Mouse (Mus musculus): ENCODE measurements around the gene a. TPM values are rescaled to one million over a fixed set of nuclear protein-coding genes. Genes with fewer than 3 reads are reported as not detected.
A peak's percentile ranks its signal among the peaks of the same experiment; 100 is the strongest.
"Not testable (repeated sequence)": the region's sequence is repeated elsewhere in the genome, so short reads cannot be mapped to it uniquely, and the experiment has no call there.

Gene a
- total RNA-seq, 1 experiment from 2014 or later, result not detected

GRCm38 (mm10) chr2:154905796-154906195 is 114.6 kb downstream of the a start:
- ATAC-seq (replicated peaks; ENCODE audit: insufficient number of reproducible peaks, low FRiP score, low TSS enrichment, poor library complexity, severe bottlenecking), result no peak

GRCm38 (mm10) chr2:154908223-154908622 is 117.0 kb downstream of the a start:
- ATAC-seq (replicated peaks; ENCODE audit: insufficient number of reproducible peaks, low FRiP score, low TSS enrichment, poor library complexity, severe bottlenecking), result not testable (repeated sequence)

GRCm38 (mm10) chr2:154909789-154910188 is 118.6 kb downstream of the a start:
- no peak for ATAC-seq (replicated peaks; ENCODE audit: insufficient number of reproducible peaks, low FRiP score, low TSS enrichment, poor library complexity, severe bottlenecking)

GRCm38 (mm10) chr2:154915922-154916541 is 124.8 kb downstream of the a start:
- ATAC-seq (replicated peaks; ENCODE audit: insufficient number of reproducible peaks, low FRiP score, low TSS enrichment, poor library complexity, severe bottlenecking), result no peak

GRCm38 (mm10) chr2:154916547-154916946 is 125.3 kb downstream of the a start:
- 0 out of 2 replicates have a peak, but pooled peaks have one; percentile 53 for ATAC-seq (replicated peaks; ENCODE audit: insufficient number of reproducible peaks, low FRiP score, low TSS enrichment, poor library complexity, severe bottlenecking)

- ATAC-seq (replicated peaks; ENCODE audit: insufficient number of reproducible peaks, low FRiP score, low TSS enrichment, poor library complexity, severe bottlenecking), result no peak
Measured at GRCm38 (mm10) chr2:154917866-154918641, 126.9 kb downstream of the a start.

- ATAC-seq (replicated peaks; ENCODE audit: insufficient number of reproducible peaks, low FRiP score, low TSS enrichment, poor library complexity, severe bottlenecking), result no peak
Measured at GRCm38 (mm10) chr2:154920896-154921295, 129.7 kb downstream of the a start.

- not testable (repeated sequence) for ATAC-seq (replicated peaks; ENCODE audit: insufficient number of reproducible peaks, low FRiP score, low TSS enrichment, poor library complexity, severe bottlenecking)
Measured at GRCm38 (mm10) chr2:154922134-154922533, 130.9 kb downstream of the a start.

- ATAC-seq (replicated peaks; ENCODE audit: insufficient number of reproducible peaks, low FRiP score, low TSS enrichment, poor library complexity, severe bottlenecking), result no peak
Measured at GRCm38 (mm10) chr2:154925411-154926031, 134.3 kb downstream of the a start.

GRCm38 (mm10) chr2:154926843-154927242 is 135.6 kb downstream of the a start:
- no peak for ATAC-seq (replicated peaks; ENCODE audit: insufficient number of reproducible peaks, low FRiP score, low TSS enrichment, poor library complexity, severe bottlenecking)

- ATAC-seq (replicated peaks; ENCODE audit: insufficient number of reproducible peaks, low FRiP score, low TSS enrichment, poor library complexity, severe bottlenecking), result no peak
Measured at GRCm38 (mm10) chr2:154928298-154928697, 137.1 kb downstream of the a start.

- no peak for ATAC-seq (replicated peaks; ENCODE audit: insufficient number of reproducible peaks, low FRiP score, low TSS enrichment, poor library complexity, severe bottlenecking)
Measured at GRCm38 (mm10) chr2:154933884-154934283, 142.7 kb downstream of the a start.

GRCm38 (mm10) chr2:154936106-154936505 is 144.9 kb downstream of the a start:
- ATAC-seq (replicated peaks; ENCODE audit: insufficient number of reproducible peaks, low FRiP score, low TSS enrichment, poor library complexity, severe bottlenecking), result no peak

GRCm38 (mm10) chr2:154936536-154937155 is 145.4 kb downstream of the a start:
- no peak for ATAC-seq (replicated peaks; ENCODE audit: insufficient number of reproducible peaks, low FRiP score, low TSS enrichment, poor library complexity, severe bottlenecking)

GRCm38 (mm10) chr2:154937547-154938390 is 146.6 kb downstream of the a start:
- ATAC-seq (replicated peaks; ENCODE audit: insufficient number of reproducible peaks, low FRiP score, low TSS enrichment, poor library complexity, severe bottlenecking), result no peak

GRCm38 (mm10) chr2:154941952-154942351 is 150.8 kb downstream of the a start:
- no peak for ATAC-seq (replicated peaks; ENCODE audit: insufficient number of reproducible peaks, low FRiP score, low TSS enrichment, poor library complexity, severe bottlenecking)

GRCm38 (mm10) chr2:154942546-154942945 is 151.3 kb downstream of the a start:
- ATAC-seq (replicated peaks; ENCODE audit: insufficient number of reproducible peaks, low FRiP score, low TSS enrichment, poor library complexity, severe bottlenecking), result no peak

GRCm38 (mm10) chr2:154943101-154943500 is 151.9 kb downstream of the a start:
- peak; percentile 77 for ATAC-seq (replicated peaks; ENCODE audit: insufficient number of reproducible peaks, low FRiP score, low TSS enrichment, poor library complexity, severe bottlenecking)

All from monocyte, adult 5-6 weeks (primary cell).